Mouse (Mus musculus) CH12.LX (cell line): ENCODE data around the gene Gm20715.

Source experiments
- CTCF ChIP-seq, 2 experiments: IDR thresholded peaks in 1 of 2; conservative IDR thresholded peaks in 1 of 2; 2 replicates each; pipeline ENCODE4 v1.5.1; 2011 to 2012; ENCODE audit warnings: low read depth in 2 of 2, low read length in 2 of 2, improper control_type of control experiment in 1 of 2, inconsistent platforms in 1 of 2, mild to moderate bottlenecking in 1 of 2, moderate library complexity in 1 of 2
- EP300 ChIP-seq: IDR thresholded peaks from 2 replicates; pipeline ENCODE4 v1.6.1; 2011; ENCODE audit warnings: low read length, improper control_type of control experiment
- MXI1 ChIP-seq: IDR thresholded peaks from 2 replicates; pipeline ENCODE4 v1.6.1; 2011; ENCODE audit warnings: mild to moderate bottlenecking, low read depth, low read length, improper control_type of control experiment
- POLR2A ChIP-seq: IDR thresholded peaks from 2 replicates; pipeline ENCODE4 v1.6.1; 2011; ENCODE audit warnings: low read depth, mild to moderate bottlenecking, improper control_type of control experiment, low read length

- TF ChIP-seq CTCF (conservative IDR thresholded peaks at IDR 0.05 in 1 of 2, IDR thresholded peaks at IDR 0.05 in 1 of 2; ENCODE audit: low read depth in 2 of 2, low read length in 2 of 2): no peak
- TF ChIP-seq POLR2A: no peak
- no peak for TF ChIP-seq MXI1
- TF ChIP-seq EP300: no peak
Measured at GRCm38 (mm10) chr7:6369460-6369859, 40.6 kb upstream of the Gm20715 start.
